Mouse (Mus musculus) lung, postnatal 0 days (tissue): ENCODE data around the gene Ak8. TPM values are rescaled to one million over a fixed set of nuclear protein-coding genes. Genes with fewer than 3 reads are reported as not detected.

Source experiments
- ATAC-seq: fragments of 200-750 bp; cut with Nextera tagmentation; 2 replicates; pipeline ENCODE4 v1.8.0; 2017; ENCODE audit warnings: moderate library complexity
- DNase-seq: peaks from one replicate; pipeline ENCODE4 v3.0.0-alpha.2; 2016; ENCODE audit warnings: low spot score
- H3K27ac ChIP-seq: fragments of 300-500 bp; sonication (generic); 2 replicates; pipeline ENCODE4 v1.5.1; 2014; ENCODE audit warnings: antibody characterized with exemption, mild to moderate bottlenecking, low read length, mixed read lengths
- H3K27me3 ChIP-seq: fragments of 300-500 bp; sonication (generic); replicated peaks from 2 replicates; pipeline ENCODE4 v1.6.1; 2014; ENCODE audit warnings: low read length, mixed read lengths; ENCODE audit not compliant: insufficient read depth
- H3K36me3 ChIP-seq: fragments of 300-500 bp; sonication (generic); 2 replicates; pipeline ENCODE4 v1.6.1; 2014; ENCODE audit warnings: low read length, mixed read lengths; ENCODE audit not compliant: insufficient read depth
- H3K4me1 ChIP-seq: fragments of 300-500 bp; sonication (generic); 2 replicates; pipeline ENCODE4 v1.6.1; 2014; ENCODE audit warnings: antibody characterized with exemption, low read depth, low read length, mixed read lengths; ENCODE audit not compliant: insufficient read depth
- H3K4me2 ChIP-seq: fragments of 300-500 bp; sonication (generic); replicated peaks from 2 replicates; pipeline ENCODE4 v1.6.1; 2014; ENCODE audit warnings: low read depth, mild to moderate bottlenecking, low read length, moderate library complexity, mixed read lengths
- H3K4me3 ChIP-seq: fragments of 300-500 bp; sonication (generic); 2 replicates; pipeline ENCODE4 v1.5.1; 2014; ENCODE audit warnings: low read depth, low read length
- H3K9ac ChIP-seq: fragments of 300-500 bp; sonication (generic); replicated peaks from 2 replicates; pipeline ENCODE4 v1.6.1; 2014; ENCODE audit warnings: low read depth, mild to moderate bottlenecking
- H3K9me3 ChIP-seq: fragments of 300-500 bp; sonication (generic); 2 replicates; pipeline ENCODE4 v1.6.1; 2016; ENCODE audit warnings: low read length, mixed read lengths
- CTCF ChIP-seq: IDR thresholded peaks from 2 replicates; pipeline ENCODE4 v1.5.1; 2016; ENCODE audit warnings: antibody characterized with exemption, mild to moderate bottlenecking
- EP300 ChIP-seq: IDR thresholded peaks from 2 replicates; pipeline ENCODE4 v1.6.1; 2016; ENCODE audit warnings: antibody characterized with exemption, mild to moderate bottlenecking, control low read depth
- WGBS: fragments of 180-500 bp; shearing (Covaris S2); extraction: QIAGEN DNeasy Blood & Tissue Kit; methylation state at CpG from one replicate; pipeline ENCODE4 v1.1.7; 2014; 5-methylcytosine and 5-hydroxymethylcytosine counted together
- polyA plus RNA-seq: library from polyadenylated mRNA; unstranded; fragments of >200 nt; fragmentation: Nextera tagmentation; extraction: Ambion mirVana; gene quantifications from 2 replicates; pipeline ENCODE4 v1.2.1, GENCODE M21; 2015

Gene Ak8
- polyA plus RNA-seq, 1 experiment from 2014 or later: 8.7 TPM

DNA sequence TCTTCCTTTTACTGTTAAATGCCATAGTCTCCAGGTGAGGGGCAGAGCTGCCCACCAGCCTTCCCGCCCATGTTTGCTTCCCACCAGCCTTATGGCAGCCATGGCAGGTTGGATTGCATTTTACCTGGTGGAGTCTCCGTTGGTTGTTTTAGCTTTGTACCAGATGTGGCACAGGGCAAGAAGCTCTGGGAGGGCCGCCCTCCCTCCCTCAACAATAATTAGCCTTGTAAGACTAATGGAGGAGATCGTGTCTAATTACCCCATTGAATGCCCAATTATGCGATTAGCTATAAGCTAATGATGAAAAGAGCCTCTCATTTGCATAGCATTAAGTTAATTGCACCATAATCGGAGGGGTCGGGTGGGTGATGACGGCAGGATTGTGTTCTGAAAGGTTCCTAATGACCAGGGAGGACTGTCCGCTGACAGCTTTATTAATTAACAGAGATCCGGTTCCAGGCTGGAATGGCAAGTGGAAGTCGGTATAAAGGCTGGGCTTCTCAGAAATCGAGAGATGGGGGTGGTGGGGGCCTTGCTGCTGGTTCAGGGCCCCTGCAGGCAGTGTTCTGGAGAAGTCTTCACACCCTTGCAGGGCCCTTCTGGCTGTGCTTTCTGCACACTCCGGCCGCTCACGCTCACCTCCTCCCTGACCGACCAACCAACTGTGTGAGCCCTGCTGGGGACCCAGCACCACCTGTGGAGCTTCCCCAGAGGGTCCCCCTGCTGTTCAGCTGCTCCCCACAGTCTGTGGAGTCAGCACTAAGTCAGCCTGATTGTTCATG lies 80.2 kb downstream of the Ak8 start:
- no peaks in the 10 kb centered on the region for H3K4me1 ChIP-seq
- no peak overlapping the region for H3K4me2 ChIP-seq
- H3K27me3 ChIP-seq: no peaks in the 10 kb centered on the region
- H3K27ac ChIP-seq: no peak overlapping the region
- H3K9me3 ChIP-seq: no peaks in the 10 kb centered on the region
- no peak overlapping the region for H3K9ac ChIP-seq
- DNase-seq: no peak
- TF ChIP-seq EP300 (no peak), CTCF (no peak)
- H3K4me3 ChIP-seq: no peak overlapping the region
- H3K36me3 ChIP-seq: no peaks in the 10 kb centered on the region
- WGBS: 70% methylated on average over 16 of the region's 16 CpGs
- ATAC-seq: no peak

DNA sequence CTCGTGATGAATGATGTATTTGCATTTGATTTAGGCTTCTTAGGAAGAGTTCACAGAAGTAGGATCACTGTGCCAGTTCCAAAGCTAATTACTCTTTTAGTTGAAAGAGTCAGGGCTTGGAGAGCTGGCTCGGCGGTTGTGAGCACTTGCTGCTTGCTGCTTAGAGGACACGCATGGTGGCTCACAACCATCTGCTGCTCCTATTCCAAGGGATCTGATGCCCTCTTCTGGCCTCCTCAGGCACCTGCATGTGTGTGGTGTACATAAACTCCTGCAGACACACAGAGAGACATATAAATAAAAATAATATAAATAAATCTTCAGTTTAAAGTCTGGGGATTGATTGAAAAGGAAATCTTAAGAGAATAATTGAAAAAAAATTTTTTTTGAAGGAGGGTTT lies 81.3 kb downstream of the Ak8 start:
- Histone ChIP-seq H3K27me3 (no peaks in the 10 kb centered on the region), H3K27ac (no peak overlapping the region), H3K4me1 (no peaks in the 10 kb centered on the region), H3K36me3 (no peaks in the 10 kb centered on the region), H3K9me3 (no peaks in the 10 kb centered on the region), H3K4me3 (no peak overlapping the region), H3K9ac (no peak overlapping the region), H3K4me2 (no peak overlapping the region)
- no peak for ATAC-seq
- DNase-seq: no peak
- WGBS: 93% methylated on average over 4 of the region's 4 CpGs
- TF ChIP-seq EP300 (no peak), CTCF (no peak)

DNA sequence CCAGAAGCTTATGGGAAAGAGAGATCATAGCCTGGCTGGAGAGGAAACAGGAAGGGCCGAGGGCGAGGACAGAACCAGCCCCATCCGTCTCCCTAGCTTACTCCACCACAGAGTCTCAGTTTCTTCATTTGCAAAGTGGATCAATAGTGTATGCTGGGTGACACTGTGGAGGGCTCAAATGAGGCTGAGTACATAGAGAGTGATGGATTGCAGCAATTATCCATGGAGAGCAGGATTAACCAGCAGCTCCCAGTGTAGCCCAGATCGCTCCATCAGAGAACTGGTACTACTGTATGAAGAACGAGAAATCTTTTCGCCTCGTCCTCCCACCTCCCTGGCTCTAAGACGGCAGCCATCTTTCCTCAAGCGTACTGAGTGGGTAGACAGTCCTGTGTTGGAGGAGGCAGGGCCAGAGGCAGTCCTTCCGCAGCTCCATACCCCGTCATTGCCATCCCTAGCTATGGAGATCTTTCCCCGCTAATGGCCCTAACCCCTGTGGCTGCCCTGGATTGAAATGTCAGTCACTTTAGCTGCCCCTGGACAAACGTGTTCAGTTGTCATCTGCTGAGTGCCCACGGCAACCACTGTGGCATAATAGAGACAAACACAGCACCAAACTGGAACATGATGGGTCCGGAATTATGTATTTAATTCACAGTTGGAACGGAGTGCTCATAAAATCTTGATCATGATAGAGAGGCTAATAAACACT lies 86.5 kb downstream of the Ak8 start:
- Histone ChIP-seq H3K4me1 (no peaks in the 10 kb centered on the region), H3K9ac (no peak overlapping the region), H3K27me3 (no peaks in the 10 kb centered on the region), H3K9me3 (no peaks in the 10 kb centered on the region), H3K27ac (no peak overlapping the region), H3K36me3 (no peaks in the 10 kb centered on the region), H3K4me3 (no peak overlapping the region), H3K4me2 (no peak overlapping the region)
- TF ChIP-seq EP300: no peak
- TF ChIP-seq CTCF: no peak
- DNase-seq (no peak), ATAC-seq (no peak)
- WGBS: 72% methylated on average over 16 of the region's 16 CpGs

DNA sequence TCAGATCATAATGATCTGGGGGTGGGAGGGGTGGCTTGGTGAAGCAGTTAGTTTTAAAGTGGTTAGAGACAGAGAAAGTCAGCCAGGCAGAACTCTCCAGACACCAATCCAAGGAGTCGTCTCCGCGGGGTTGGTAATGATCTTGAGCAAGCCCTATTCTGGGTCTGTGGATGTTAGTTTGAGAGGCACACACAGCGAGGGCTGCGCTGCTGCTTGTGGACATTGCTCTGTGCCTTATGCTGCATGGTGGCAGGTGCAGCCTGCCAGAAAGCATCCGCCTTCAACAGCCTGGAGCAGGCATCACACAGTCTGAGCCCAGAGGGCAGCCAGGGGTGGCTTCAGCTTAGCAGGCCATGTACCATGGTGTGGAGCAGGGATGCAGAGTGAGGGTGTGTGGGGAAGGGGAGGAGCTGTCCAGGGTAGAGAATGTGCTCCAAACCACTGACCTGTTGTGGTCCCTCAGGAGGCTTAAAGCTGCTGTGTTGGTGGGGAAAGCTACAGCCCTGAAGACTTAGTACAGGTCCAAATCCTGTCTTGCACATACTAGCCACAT lies 87.2 kb downstream of the Ak8 start:
- no peaks in the 10 kb centered on the region for H3K36me3 ChIP-seq
- no peaks in the 10 kb centered on the region for H3K9me3 ChIP-seq
- ATAC-seq (no peak), DNase-seq (no peak)
- TF ChIP-seq CTCF: no peak
- TF ChIP-seq EP300: no peak
- no peaks in the 10 kb centered on the region for H3K4me1 ChIP-seq
- no peak overlapping the region for H3K27ac ChIP-seq
- 75% methylated on average over 6 of the region's 6 CpGs for whole genome bisulfite sequencing
- H3K9ac ChIP-seq: no peak overlapping the region
- H3K4me2 ChIP-seq: no peak overlapping the region
- no peak overlapping the region for H3K4me3 ChIP-seq
- no peaks in the 10 kb centered on the region for H3K27me3 ChIP-seq

DNA sequence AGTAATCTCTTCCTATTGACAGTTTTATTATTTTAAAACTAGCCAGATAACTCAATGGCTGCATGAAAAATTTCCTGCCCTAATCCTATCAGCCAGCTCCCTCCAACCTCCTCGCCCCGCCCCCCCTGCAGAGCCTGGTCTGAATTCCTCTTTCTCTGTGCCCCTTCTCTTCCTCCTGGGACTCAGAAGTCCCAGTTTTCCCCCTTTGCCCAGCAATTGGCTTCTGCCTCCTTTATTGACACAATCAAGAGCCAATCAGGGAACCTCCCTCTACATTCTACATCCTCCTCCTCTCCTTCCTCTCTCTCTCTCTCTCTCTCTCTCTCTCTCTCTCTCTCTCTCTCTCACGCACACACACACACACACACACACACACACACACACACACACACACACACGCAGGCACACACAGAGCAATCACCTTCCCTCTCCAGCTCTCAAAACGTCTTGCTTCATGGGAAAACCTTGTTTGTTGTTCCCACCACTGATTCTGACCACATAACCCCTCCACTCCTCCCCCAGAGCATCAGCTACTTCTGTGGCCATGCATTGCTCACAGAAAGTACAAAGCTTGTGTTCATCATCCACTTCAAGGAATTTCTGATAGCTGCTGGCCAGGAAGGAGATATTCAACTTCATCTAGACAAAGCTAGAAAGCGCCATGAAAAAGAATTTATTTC lies 93.1 kb downstream of the Ak8 start:
- no peaks in the 10 kb centered on the region for H3K27me3 ChIP-seq
- no peaks in the 10 kb centered on the region for H3K4me1 ChIP-seq
- peak; percentile 83 for DNase-seq
- H3K9me3 ChIP-seq: no peaks in the 10 kb centered on the region
- 19% methylated on average over 5 of the region's 6 CpGs for WGBS
- H3K4me3 ChIP-seq: 0 out of 2 replicates have a peak overlapping the region, but pooled peaks have one; percentile 2
- TF ChIP-seq CTCF: no peak
- TF ChIP-seq EP300: no peak
- peak; percentile 86 for ATAC-seq
- H3K4me2 ChIP-seq: peak overlapping the region; percentile 35
- H3K9ac ChIP-seq: no peak overlapping the region
- H3K27ac ChIP-seq: 0 out of 2 replicates have a peak overlapping the region, but pooled peaks have one; percentile 14
- H3K36me3 ChIP-seq: no peaks in the 10 kb centered on the region

DNA sequence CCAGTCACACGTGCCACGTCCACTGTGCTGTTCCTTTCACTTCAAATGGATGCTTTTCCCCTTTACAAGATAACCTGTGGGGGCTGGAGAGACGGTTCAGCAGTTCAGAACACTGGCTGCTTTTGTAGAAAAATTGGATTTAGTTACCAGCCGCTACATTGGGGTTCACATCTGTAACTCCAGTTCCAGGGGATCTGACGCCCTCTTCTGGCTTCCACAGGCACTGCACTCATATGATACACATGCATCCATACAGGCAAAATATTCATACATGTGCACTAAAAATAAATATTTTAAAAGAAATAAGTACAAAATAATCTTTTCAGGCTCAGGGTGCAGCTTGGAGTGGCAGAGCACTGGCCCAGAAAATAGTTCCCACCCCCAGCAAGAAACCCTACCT lies 94.7 kb downstream of the Ak8 start:
- Histone ChIP-seq H3K4me1 (no peaks in the 10 kb centered on the region), H3K36me3 (no peaks in the 10 kb centered on the region), H3K4me3 (no peak overlapping the region), H3K27me3 (no peaks in the 10 kb centered on the region), H3K9ac (no peak overlapping the region), H3K4me2 (no peak overlapping the region), H3K9me3 (no peaks in the 10 kb centered on the region), H3K27ac (no peak overlapping the region)
- TF ChIP-seq EP300: no peak
- peak; percentile 30 for TF ChIP-seq CTCF
- 67% methylated on average over 5 of the region's 5 CpGs for WGBS
- DNase-seq (no peak), ATAC-seq (no peak)
